Mouse (Mus musculus) gastrocnemius, postnatal 4 days (tissue): ENCODE results near the gene Fads1. TPM values are rescaled to one million over a fixed set of nuclear protein-coding genes. Genes with fewer than 3 reads are reported as not detected.

Experiments
- DNase-seq, 2 experiments: peaks; one replicate each; pipeline ENCODE4 v3.0.0; 2021 to 2022; ENCODE audit warnings: low spot score in 2 of 2, mixed read lengths in 2 of 2
- total RNA-seq, 2 experiments: library from RNA; stranded (reverse); gene quantifications; 2 replicates each; pipeline ENCODE4 v1.2.3; 2021

Gene Fads1
- total RNA-seq, 2 experiments from 2014 or later, result 49.8 to 51.3 TPM

DNA sequence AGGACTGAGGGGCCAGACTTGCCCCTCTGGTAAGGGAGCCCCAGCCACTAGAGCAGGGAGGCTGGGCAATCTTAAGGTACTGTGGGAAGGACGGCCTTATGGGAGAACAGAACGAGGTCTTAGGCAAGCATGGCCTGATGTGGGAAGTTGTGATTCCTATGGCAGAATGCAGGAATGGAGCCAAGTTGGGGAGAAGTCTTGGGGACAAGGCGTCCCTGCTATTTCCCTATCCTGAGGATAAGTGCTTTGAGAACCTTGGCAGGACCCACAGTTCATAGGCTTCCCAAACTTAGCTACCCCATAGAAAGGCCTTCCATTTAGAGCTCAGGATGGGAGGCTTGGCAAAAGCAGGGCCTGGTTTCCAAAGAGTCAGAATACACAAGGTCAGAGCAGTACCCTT, 26.2 kb downstream of the Fads1 start:
- no peak for DNase-seq

DNA sequence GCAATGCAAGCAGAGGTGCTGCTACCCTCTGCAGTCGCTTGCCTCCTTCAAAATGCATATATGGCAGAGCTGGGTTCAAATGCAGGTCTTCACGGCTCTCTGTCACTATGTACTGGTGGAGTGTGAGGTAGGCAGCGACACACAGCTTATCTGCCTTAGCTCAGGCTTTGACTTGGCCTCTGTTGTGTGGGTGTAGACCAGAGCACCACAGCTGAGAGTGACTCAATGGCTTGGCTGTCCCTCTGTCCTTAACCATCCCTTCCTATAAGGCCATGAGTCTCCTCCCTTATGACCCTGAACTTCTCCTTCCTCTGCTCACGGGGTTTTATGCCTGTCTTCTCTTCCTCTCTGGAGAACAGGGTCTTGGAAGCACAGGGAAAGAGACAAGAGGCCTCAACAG, 28.2 kb downstream of the Fads1 start:
- no peak for DNase-seq

DNA sequence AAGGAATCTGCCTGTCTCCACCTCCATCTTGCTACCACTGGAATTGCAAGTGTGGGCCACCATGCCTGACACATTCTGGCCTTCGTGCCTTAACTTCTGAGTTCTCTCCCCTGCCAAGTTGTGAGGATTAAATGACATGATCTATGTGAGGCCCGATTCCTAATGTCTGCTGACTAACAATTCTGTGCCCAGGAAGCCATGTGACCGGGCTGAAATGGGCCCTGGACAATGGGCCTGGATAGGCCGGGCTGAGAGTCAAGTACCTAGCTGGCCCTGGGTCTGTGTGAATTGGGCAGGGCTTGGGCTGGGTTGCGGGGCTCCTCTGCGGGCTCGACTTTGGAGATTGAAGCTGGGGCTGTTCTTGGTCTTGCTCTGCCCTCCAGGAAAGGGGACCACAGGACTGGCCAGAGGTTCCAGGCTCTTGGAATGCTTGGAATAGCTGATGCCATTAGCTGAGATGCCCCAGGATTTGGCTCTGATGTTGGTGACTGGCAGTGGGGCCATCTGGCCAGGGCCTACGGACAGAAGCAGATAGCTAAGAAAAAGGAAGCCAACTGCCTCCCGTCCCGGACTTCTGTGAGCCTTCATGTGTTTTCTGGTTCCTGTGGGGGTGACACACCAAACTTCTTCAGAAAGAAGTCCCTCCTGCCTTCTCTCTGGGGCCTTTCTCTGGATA, 31.2 kb downstream of the Fads1 start:
- no peak for DNase-seq

DNA sequence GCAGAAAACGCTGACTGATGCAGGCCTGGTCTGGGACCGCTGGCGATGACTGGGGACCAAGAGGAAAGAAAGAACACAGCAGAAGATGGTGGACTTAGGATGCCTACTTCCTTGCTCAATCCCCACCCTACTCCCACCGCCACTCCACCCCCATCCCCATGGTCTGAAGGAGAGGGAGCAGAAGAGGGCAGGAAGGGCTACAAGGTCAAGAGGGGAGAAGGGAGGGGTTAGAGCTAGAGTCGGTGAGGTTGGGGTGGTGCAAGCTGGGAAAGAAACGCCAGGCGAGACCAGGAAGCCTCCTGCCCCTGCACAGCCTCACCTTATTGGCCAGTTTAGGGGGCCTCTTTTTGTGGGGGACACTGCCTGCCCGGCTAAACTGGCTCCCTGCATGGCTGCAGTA, 33.4 kb downstream of the Fads1 start:
- no peak for DNase-seq

DNA sequence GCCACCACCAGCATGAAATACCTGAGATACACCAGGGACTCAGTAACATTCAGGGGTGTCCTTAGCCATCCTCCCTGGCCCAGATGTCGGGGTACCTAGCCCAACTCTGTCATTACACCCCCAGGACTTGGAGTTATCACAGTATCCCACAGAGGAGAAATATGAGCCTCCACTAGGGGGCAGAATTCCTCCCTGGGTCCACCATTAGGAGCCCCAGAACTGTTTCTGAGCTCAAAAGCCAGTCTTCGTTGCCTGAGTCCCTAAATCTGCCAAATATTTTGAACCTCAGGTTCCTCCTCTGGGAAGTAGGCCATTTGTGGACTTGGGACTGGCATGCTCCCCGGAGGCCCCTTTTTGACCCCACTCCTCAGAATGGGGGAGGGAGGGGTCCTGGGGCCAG, 36.4 kb downstream of the Fads1 start:
- peak in 1 of 2 experiments; percentile 40 for DNase-seq

DNA sequence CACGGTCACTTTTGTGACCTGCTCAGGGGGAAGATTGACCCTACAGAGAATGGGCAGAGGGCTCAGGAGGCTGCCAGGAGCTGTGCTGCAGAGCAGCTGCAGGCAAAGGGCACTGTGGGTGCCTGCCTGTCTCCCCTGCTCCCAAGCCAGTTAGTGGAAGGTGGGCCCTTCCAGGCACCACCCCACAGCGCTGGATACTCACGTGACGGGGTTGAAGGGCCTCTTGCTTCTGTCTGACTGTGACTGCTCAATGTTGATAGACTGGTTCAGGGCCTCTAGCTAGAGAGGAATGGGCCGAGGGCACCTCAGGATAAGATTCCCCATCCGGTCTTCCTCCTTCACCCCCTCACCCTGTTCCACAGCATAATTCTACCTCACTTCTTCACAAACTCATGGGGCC, 36.9 kb downstream of the Fads1 start:
- DNase-seq, result no peak

DNA sequence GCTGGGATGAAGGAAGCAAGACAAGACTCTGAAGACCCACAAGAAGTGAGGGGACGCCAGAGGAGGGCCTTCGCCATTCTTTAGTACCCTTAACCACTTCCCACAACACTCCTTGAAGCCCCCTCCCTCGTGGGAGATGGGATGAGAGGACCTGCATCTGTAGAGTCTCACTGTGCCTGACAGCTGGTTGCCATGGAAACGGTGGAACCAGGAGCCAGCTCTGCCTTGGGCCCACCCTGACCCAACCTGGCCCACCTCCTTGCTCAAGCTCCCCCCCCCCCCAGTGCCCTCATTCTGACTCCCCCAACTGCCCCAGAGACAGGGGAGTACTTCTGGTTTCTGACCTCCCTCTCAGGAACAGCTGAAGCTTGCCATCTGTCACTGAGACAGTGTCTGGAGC, 38.9 kb downstream of the Fads1 start:
- DNase-seq, result no peak

DNA sequence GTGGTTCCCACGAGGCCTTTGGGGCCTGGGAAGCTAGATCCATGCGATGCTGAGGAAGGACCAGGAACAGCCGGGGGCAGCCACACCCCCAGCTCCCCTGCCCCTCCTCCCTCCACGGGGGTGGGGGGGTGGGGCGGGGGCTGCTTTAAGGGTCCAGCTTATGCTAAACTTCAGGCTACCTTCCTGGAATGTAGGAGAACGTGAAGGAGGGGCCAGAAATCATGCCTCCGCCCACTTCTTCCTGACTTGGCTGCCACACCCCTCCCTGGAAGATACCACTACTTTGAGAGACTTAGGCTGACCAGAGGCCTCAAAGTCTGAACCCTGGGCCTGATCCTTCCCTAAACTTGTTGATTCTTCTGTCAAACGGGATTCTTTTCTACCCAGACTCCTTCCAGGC, 40.0 kb downstream of the Fads1 start:
- no peak for DNase-seq

DNA sequence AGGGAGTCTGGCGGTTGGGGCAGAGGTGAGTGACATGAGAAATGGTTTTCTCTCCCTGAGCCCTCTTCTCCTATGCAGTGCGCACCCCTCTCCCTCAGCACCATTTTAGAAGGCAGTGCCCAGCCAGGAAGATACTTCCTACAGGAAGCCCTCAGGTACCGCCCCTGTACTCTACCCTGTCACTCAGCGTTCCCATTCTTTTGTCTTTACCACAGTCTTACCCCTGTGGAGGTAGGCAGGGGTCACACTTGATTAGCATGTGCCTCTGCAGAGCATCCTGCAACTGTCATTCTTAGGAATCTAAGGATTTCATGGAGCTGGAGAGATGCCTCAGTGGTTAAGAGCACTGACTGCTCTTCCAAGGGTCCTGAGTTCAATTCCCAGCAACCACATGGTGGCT, 40.9 kb downstream of the Fads1 start:
- no peak for DNase-seq

DNA sequence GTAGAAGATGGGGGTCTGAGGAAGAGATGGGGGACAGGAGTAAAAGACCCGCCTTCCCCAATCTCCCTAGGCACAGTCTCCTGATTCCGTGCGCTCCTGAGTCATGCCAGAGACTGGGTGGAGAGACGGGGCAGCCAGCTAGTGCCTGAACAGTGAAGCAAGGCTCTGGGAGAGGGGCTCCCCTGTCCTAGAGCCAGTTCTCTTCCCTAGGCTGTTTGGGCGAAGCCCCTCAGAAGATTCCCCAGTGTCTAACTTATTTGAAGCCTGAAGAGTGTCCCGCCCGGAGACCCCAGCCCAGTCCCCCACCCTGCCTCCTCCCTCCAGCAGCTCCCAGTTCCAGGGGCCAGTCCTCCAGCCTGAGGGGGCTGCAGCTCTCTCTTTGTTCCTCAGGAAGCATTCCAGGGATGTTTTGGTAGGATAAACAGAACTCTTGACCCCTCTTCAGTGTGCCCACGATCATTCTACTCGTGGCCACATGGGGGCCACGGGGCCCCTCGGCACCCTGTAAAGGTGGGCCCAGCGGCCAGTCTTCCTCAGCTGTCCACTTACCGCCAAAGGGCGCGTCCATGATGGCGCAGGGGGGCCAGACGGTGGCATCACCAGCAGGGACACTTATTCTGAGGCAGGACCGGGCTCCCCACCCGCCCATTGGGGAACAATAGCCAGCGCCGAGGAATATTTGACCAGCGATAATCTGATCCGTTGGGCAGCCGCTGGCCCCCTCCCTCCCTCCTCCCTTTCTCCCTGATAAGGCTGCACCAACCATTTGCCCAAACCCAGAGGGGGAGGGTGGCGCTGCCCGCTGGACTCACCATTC, 42.2 kb downstream of the Fads1 start:
- DNase-seq, result no peak

DNA sequence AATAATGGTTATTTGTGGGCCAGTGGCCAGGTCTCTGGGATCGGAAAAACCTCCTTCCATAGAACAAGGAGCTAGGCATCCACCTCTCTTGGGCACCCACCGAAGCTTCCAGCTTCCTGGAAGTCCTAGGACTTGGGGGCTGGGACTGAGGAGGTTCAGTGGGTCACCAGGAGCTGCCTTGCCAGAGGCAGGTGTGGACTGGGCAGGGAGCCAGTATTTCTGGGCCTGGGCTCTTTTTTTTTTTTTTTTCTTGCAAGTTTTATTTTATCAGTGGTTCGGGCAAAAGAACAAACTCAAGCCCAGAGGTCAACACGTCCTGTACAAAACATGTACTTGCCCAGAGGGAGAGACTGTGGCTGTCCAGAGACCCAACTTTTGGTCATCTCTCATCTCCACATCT, 43.1 kb downstream of the Fads1 start:
- no peak for DNase-seq

DNA sequence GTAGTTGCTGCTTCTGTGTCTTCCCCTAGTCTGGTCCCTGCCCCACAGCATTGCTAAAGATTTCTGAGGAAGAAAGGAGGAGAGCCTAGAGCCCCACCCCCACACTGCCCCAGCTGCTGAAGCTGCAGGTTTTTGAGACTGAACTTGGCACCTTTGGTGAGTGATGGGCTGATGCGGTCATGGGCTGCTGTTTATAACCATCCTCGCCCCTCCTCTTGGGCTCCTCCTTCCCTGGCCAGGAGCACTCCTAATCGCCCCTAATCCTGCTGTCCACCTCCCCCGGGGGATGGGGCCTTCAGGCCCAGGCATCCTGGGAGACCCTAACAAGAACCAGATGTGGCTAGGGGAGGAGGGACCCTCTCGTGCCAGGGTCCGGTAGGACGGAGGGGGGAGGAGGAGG, 48.3 kb downstream of the Fads1 start:
- no peak for DNase-seq

DNA sequence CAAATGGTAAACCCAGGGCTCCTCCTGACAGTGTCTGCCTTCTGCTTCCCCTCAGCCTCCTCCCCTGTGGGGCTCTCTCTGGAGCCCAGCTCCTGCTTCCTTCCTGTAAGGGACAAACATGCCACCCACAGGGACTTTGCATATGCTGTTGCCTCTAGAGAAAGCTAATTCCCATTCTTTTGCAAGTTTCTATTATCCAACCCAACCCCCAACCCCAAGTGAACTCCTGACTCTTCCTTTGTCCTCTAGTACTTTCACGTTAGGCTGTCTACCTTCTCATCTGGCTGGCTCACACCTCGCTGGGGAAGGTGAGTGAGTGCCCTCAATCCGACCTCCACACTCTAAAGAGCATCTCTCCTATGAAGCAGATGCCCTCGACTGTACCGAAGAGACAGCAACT, 49.2 kb downstream of the Fads1 start:
- DNase-seq, result no peak

DNA sequence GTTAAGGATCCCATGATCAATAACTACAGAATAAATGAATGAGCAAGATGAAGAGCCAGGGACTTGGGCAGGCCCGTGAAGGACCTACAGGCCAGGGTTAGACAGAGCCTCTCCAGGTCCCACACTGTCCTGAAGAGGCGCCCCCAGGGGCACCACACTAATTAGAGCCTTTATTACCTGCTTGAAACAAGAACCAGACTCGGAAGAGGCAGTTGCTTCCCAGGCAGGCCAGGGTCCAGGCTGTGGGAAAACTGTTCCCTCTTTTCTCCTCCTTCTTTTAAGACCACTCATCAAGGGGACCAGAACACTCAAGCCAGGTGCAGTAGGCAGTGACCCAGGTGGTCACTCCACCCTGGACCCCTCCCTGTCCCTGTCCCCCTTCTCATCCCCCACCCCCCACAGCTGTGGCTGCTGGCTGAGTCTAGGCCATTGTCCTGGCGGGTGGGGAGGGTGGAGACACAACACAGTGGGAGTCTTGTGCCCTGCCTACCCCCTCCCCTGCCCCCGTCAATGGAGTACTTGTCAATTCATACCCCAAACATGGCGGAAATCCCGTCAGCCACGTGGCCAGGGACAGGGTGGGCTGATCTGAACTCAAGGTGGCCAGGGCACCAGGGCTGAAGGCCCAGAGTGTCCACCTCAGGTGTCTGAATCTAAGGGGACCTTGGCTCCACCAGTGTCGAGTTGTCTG, 49.8 kb downstream of the Fads1 start:
- no peak for DNase-seq

DNA sequence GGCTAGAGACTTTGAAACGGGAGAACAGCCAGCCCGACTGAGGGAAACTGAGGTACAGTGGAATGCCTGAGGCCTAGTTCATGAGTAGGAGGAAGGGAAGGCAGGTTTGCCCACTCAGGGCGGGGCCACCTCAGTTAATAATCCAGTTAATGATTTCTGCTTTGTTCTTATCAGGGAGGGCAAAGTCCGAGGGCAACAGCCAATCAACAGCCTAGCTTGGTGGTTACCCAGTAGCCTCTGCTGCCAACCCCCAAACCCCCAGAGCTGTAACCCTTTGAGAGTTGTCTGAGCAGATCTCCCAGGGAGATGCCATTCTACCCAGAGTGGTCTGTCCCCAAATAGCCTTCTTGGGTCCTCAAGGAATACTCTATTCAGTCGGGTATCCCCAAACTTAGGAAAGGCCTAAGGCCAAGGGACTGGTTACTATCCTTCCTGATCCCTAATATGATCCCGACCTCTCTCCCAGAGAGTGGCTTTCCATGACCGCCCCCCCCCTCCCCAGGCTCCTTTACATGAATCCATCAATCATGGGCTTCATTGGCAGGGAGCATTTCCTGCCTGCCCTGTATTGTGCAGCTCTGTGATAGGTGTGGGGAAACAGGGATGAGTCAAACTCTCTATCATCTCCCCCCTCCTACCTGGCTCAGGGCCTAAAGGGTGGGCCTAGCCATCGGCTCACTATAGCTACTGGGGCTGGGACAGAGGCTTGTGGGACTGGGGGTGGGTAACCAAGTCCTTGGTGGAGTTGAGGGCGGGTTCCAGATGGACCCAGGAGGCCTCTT, 53.3 kb downstream of the Fads1 start:
- no peak for DNase-seq

DNA sequence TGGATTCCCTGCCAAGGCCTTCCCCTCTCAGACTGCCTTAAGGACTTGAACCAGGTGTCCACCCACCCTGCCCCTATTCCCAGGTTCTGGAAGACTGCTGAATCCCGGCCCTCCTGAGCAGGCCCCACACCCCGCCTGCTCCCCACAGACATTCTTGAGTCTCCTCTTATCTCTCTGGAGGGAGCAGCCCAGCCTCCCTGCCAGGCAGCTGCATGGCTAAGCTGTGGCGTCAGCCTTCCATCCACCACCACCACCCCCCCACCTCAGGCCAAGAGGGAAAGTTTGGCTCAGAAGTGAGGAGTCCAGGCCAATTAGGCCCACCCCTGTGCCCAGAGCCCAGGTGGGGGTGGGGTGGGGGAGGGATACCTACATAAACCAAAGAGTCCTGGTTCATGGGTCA, 55.8 kb downstream of the Fads1 start:
- no peak for DNase-seq

DNA sequence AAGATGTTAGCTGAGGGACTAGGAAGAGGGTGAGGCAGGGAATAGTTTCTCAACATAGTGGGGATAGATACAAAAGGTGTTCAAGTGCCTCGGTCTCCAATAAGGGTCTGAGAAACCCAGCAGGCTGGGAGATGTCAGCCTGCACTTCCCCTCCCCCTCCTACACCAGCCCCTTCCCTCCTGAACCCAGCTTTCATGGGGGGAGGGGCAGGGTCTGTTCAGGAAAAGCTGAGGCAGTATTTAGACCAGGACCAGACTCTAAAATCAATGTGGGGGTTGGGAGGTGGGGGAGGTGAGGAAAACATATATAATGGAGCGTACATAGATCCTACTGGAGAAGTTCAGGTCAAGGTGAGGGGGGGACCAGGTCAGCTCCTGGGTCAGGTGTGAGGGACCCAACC, 56.7 kb downstream of the Fads1 start:
- DNase-seq, result no peak

DNA sequence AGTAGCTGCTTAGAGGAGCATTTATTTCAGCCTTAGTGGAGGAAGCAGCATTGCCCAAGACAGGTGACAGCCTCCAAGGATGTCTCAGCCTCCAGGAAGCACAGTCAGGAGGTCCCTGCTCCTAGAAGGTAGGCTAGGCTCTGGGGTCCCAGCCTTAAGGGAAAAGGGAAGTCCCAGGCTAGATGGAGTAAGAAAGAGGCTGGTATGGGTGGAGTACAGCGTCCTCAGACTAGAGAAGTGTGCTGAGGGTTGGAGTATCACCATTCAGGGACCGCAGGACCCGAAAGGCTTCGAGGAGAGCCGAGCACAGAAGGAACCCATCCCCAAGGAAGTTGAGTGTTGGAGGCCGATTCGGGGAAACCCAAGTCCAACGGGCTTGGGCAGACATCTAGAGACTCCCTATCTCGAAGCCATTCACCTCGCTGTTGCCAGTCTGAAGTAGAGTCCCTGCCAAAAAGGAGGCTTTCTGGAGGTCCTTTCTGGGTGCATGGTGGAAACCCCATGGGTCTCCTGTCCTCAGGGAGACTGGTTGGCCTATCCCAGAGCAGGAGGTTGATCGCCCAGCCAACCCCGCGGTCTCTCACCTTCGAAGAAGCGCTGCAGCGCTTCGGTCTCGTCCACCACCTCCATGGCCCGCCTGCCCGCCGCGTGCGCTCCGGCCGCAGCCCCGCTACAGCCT, 57.4 kb downstream of the Fads1 start:
- DNase-seq, result no peak

DNA sequence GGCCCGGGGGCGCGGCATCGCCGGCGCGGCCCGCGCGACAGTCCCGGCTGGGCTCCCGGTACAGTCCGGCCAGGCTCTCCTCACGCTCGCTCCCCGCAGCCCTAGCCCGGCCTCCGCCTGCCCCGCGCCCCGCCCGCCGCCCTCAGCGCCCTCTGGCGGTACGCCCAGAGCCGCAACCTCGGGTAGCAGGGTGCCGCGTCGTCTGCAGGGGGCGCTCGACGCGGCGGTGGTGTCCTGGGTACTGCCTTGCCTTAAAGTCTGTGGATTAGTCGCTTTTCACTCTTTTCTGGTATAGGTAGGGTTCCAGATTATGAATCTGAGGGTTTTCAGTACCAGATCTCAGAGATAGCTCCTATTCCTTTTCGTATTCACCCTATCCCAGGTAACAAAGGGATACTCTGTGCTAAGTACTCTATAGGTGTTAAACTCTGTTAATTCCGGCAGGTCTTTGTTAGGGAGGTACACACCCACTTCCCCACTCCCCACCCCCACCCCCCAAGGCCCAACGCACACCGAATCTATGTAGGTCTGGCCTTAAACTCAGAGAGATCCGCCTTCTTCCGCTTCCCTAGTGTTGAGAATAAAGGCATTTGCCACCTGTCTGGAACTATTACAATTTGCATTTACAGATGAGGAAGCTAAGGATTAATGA, 58.1 kb downstream of the Fads1 start, which contains the start of gene Myrf:
Gene Myrf (minus strand): TSS at position 95 of the 652 bp plus-strand sequence.
- DNase-seq, result peak; percentile 69 to 77

DNA sequence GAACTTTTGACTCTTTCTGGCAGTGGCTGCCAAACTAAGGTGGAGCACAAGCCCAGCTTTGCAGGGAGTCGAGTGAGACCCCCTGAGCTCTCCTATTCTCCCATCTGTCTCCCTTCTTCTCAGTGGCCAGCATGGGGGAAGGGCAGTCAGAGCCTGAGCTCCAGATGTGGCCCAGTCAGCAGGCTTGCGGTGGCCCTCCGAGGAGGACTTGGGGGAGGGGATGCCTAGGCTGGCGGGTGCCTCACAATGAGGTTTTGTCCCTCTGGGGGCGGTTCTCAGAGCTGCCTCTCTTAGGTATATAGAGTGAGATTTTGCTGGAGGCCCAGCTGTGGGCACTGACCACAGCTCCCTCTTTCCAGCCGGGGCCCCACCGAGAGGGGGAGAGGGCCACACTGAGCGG, 60.2 kb downstream of the Fads1 start:
- no peak for DNase-seq
